Mouse (Mus musculus) liver, embryonic 16.5 days (tissue): ENCODE data around the gene Arhgef17. TPM values are rescaled to one million over a fixed set of nuclear protein-coding genes. Genes with fewer than 3 reads are reported as not detected.
A peak's percentile ranks its signal among the peaks of the same experiment; 100 is the strongest.

ENCODE experiments used
- ATAC-seq: fragments of 200-750 bp; cut with Nextera tagmentation; 2 replicates; pipeline ENCODE4 v1.8.0; 2017; ENCODE audit warnings: low read depth, mild to moderate bottlenecking, moderate number of reproducible peaks, moderate library complexity
- H3K27ac ChIP-seq: fragments of 300-500 bp; sonication (generic); 2 replicates; pipeline ENCODE4 v1.5.1; 2014; ENCODE audit warnings: mild to moderate bottlenecking, low read length
- H3K27me3 ChIP-seq: fragments of 300-500 bp; sonication (generic); 2 replicates; pipeline ENCODE4 v1.6.1; 2014; ENCODE audit warnings: low read depth, low read length, mixed read lengths; ENCODE audit not compliant: control insufficient read depth, insufficient read depth
- H3K36me3 ChIP-seq: fragments of 300-500 bp; sonication (generic); 2 replicates; pipeline ENCODE4 v1.6.1; 2014; ENCODE audit warnings: mild to moderate bottlenecking; ENCODE audit not compliant: control insufficient read depth, insufficient read depth
- H3K4me1 ChIP-seq: fragments of 300-500 bp; sonication (generic); 2 replicates; pipeline ENCODE4 v1.6.1; 2014; ENCODE audit warnings: low read depth, low read length, mixed read lengths; ENCODE audit not compliant: control insufficient read depth
- H3K4me2 ChIP-seq: fragments of 300-500 bp; sonication (generic); 2 replicates; pipeline ENCODE4 v1.6.1; 2014; ENCODE audit warnings: low read depth, low read length, mixed read lengths
- H3K4me3 ChIP-seq: fragments of 300-500 bp; sonication (generic); 2 replicates; pipeline ENCODE4 v1.5.1; 2014; ENCODE audit warnings: low read depth, mild to moderate bottlenecking, low read length
- H3K9ac ChIP-seq: fragments of 300-500 bp; sonication (generic); 2 replicates; pipeline ENCODE4 v1.6.1; 2014; ENCODE audit warnings: low read depth, low read length
- H3K9me3 ChIP-seq: fragments of 300-500 bp; sonication (generic); replicated peaks from 2 replicates; pipeline ENCODE4 v1.6.1; 2016; ENCODE audit warnings: low read length; ENCODE audit not compliant: control insufficient read depth
- WGBS: fragments of 180-500 bp; shearing (Covaris S2); extraction: QIAGEN DNeasy Blood & Tissue Kit; methylation state at CpG from one replicate; pipeline ENCODE4 v1.1.7; 2014; ENCODE audit not compliant: insufficient replicate concordance; 5-methylcytosine and 5-hydroxymethylcytosine counted together
- polyA plus RNA-seq: library from polyadenylated mRNA; unstranded; fragments of >200 nt; fragmentation: Nextera tagmentation; extraction: Ambion mirVana; gene quantifications from 2 replicates; pipeline ENCODE4 v1.2.1, GENCODE M21; 2015

Gene Arhgef17
- polyA plus RNA-seq, 1 experiment from 2014 or later: 0.87 TPM

GRCm38 (mm10) chr7:100966014-100966413 lies 34.1 kb upstream of the Arhgef17 start:
- WGBS: 67% methylated on average over 7 of the region's 7 CpGs
- H3K4me3 ChIP-seq: no peak overlapping the region
- ATAC-seq: no peak

GRCm38 (mm10) chr7:100965079-100965478 lies 33.2 kb upstream of the Arhgef17 start:
- WGBS: 25% methylated on average over 4 of the region's 4 CpGs

More at GRCm38 (mm10) chr7:100966014-100966413, 34.1 kb upstream of the Arhgef17 start:
- no peaks in the 10 kb centered on the region for H3K27me3 ChIP-seq
- no peak overlapping the region for H3K4me2 ChIP-seq
- no peak overlapping the region for H3K27ac ChIP-seq
- H3K4me1 ChIP-seq: no peaks in the 10 kb centered on the region
- no peaks in the 10 kb centered on the region for H3K36me3 ChIP-seq
- H3K9me3 ChIP-seq: no peaks in the 10 kb centered on the region
- H3K9ac ChIP-seq: no peak overlapping the region

GRCm38 (mm10) chr7:100964242-100964641 lies 32.3 kb upstream of the Arhgef17 start:
- Histone ChIP-seq H3K27ac (peak overlapping the region; percentile 26; the same call in 1 of the 2 replicates), H3K4me2 (no peak overlapping the region), H3K9ac (no peak overlapping the region), H3K9me3 (no peaks in the 10 kb centered on the region), H3K4me1 (no peaks in the 10 kb centered on the region), H3K4me3 (peak overlapping the region; percentile 4; the same call in 1 of the 2 replicates), H3K27me3 (no peaks in the 10 kb centered on the region), H3K36me3 (no peaks in the 10 kb centered on the region)
- 0 out of 2 replicates have a peak, but pooled peaks have one; percentile 37 for ATAC-seq
- WGBS: 40% methylated on average over 6 of the region's 6 CpGs

More at GRCm38 (mm10) chr7:100965079-100965478, 33.2 kb upstream of the Arhgef17 start:
- ATAC-seq: 0 out of 2 replicates have a peak, but pooled peaks have one; percentile 13
- Histone ChIP-seq H3K27me3 (no peaks in the 10 kb centered on the region), H3K36me3 (no peaks in the 10 kb centered on the region), H3K9ac (no peak overlapping the region), H3K4me2 (no peak overlapping the region), H3K4me3 (no peak overlapping the region), H3K27ac (no peak overlapping the region), H3K4me1 (no peaks in the 10 kb centered on the region), H3K9me3 (no peaks in the 10 kb centered on the region)

- Histone ChIP-seq H3K27me3 (no peaks in the 10 kb centered on the region), H3K27ac (no peak overlapping the region), H3K9me3 (no peaks in the 10 kb centered on the region), H3K4me2 (no peak overlapping the region), H3K9ac (no peak overlapping the region), H3K36me3 (no peaks in the 10 kb centered on the region), H3K4me3 (no peak overlapping the region), H3K4me1 (no peaks in the 10 kb centered on the region)
- WGBS: 74% methylated on average over 8 of the region's 8 CpGs
- no peak for ATAC-seq
Observed at GRCm38 (mm10) chr7:100963381-100963780, 31.5 kb upstream of the Arhgef17 start.

GRCm38 (mm10) chr7:100961146-100961545 lies 29.2 kb upstream of the Arhgef17 start:
- no peak; the same call in 1 of the 2 replicates for ATAC-seq
- no peaks in the 10 kb centered on the region for H3K27me3 ChIP-seq
- 0 out of 2 replicates have a peak overlapping the region, but pooled peaks have one; percentile 6 for H3K4me2 ChIP-seq
- H3K4me3 ChIP-seq: no peak overlapping the region
- no peaks in the 10 kb centered on the region for H3K36me3 ChIP-seq
- 27% methylated on average over 7 of the region's 7 CpGs for WGBS
- no peak overlapping the region for H3K27ac ChIP-seq
- no peak overlapping the region for H3K9ac ChIP-seq
- H3K9me3 ChIP-seq: no peaks in the 10 kb centered on the region
- no peaks in the 10 kb centered on the region for H3K4me1 ChIP-seq

GRCm38 (mm10) chr7:100960462-100960861 lies 28.6 kb upstream of the Arhgef17 start:
- ATAC-seq: no peak
- Histone ChIP-seq H3K4me2 (no peak overlapping the region), H3K27ac (no peak overlapping the region), H3K9ac (no peak overlapping the region), H3K9me3 (no peaks in the 10 kb centered on the region), H3K36me3 (no peaks in the 10 kb centered on the region), H3K27me3 (no peaks in the 10 kb centered on the region), H3K4me1 (no peaks in the 10 kb centered on the region), H3K4me3 (no peak overlapping the region)
- 51% methylated on average over 2 of the region's 2 CpGs for WGBS

- no peak for ATAC-seq
- 79% methylated on average over 2 of the region's 2 CpGs for WGBS
Observed at GRCm38 (mm10) chr7:100958426-100958825, 26.5 kb upstream of the Arhgef17 start.

GRCm38 (mm10) chr7:100952686-100953085 lies 20.8 kb upstream of the Arhgef17 start:
- H3K4me2 ChIP-seq: no peak overlapping the region
- WGBS: 57% methylated on average over 7 of the region's 7 CpGs
- no peak overlapping the region for H3K27ac ChIP-seq

More at GRCm38 (mm10) chr7:100958426-100958825, 26.5 kb upstream of the Arhgef17 start:
- no peak overlapping the region for H3K27ac ChIP-seq
- H3K27me3 ChIP-seq: no peaks in the 10 kb centered on the region
- H3K4me2 ChIP-seq: no peak overlapping the region
- H3K36me3 ChIP-seq: no peaks in the 10 kb centered on the region
- no peaks in the 10 kb centered on the region for H3K4me1 ChIP-seq
- no peak overlapping the region for H3K4me3 ChIP-seq
- H3K9ac ChIP-seq: no peak overlapping the region
- no peaks in the 10 kb centered on the region for H3K9me3 ChIP-seq

GRCm38 (mm10) chr7:100951903-100952302 lies 20.0 kb upstream of the Arhgef17 start:
- no peak for ATAC-seq
- no peak overlapping the region for H3K4me2 ChIP-seq
- H3K36me3 ChIP-seq: no peaks in the 10 kb centered on the region
- H3K4me3 ChIP-seq: no peak overlapping the region
- no peaks in the 10 kb centered on the region for H3K27me3 ChIP-seq
- H3K9ac ChIP-seq: no peak overlapping the region
- H3K9me3 ChIP-seq: no peaks in the 10 kb centered on the region
- peaks cover 20% of the 10 kb centered on the region for H3K4me1 ChIP-seq
- WGBS: 28% methylated on average over 2 of the region's 2 CpGs
- 0 out of 2 replicates have a peak overlapping the region, but pooled peaks have one; percentile 7 for H3K27ac ChIP-seq

More at GRCm38 (mm10) chr7:100952686-100953085, 20.8 kb upstream of the Arhgef17 start:
- ATAC-seq: no peak
- Histone ChIP-seq H3K27me3 (no peaks in the 10 kb centered on the region), H3K9me3 (no peaks in the 10 kb centered on the region), H3K9ac (no peak overlapping the region), H3K4me1 (peaks cover 20% of the 10 kb centered on the region), H3K36me3 (no peaks in the 10 kb centered on the region), H3K4me3 (no peak overlapping the region)
